ENCODE assay signal across 11 mouse cellular contexts in genomic region chr12:84209093-84209492, GRCm38 (mm10).
"Had no signal": no experiment of that assay in that cellular context is flagged by ENCODE, and none has a peak within 500 bp of the region (broad histone marks: within the 10 kb centered on the region; RNA-seq: fewer than 3 reads in every experiment).

No protein-coding gene starts in this region.

- ATAC-seq: midbrain, embryonic 13.5 days had no signal

- DNase-seq: kidney, adult 11 months; kidney, adult 9 months; left cerebral cortex, postnatal 4 days; lung, adult 18-20 months; right cerebral cortex, adult 18-20 months; right cerebral cortex, postnatal 25 days had no signal

- H3K9me3 ChIP-seq: limb, embryonic 13.5 days; midbrain, embryonic 13.5 days; neural tube, embryonic 15.5 days; stomach, embryonic 15.5 days had no signal

- H3K4me3 ChIP-seq: limb, embryonic 13.5 days; midbrain, embryonic 13.5 days; neural tube, embryonic 15.5 days; stomach, embryonic 15.5 days had no signal

- H3K27me3 ChIP-seq: limb, embryonic 13.5 days; midbrain, embryonic 13.5 days; stomach, embryonic 15.5 days had no signal

- H3K4me2 ChIP-seq: limb, embryonic 13.5 days; liver, embryonic 11.5 days; midbrain, embryonic 13.5 days; neural tube, embryonic 15.5 days; stomach, embryonic 15.5 days had no signal

- H3K27ac ChIP-seq: limb, embryonic 13.5 days; midbrain, embryonic 13.5 days; neural tube, embryonic 15.5 days; stomach, embryonic 15.5 days had no signal

- H3K36me3 ChIP-seq: midbrain, embryonic 13.5 days; neural tube, embryonic 15.5 days; stomach, embryonic 15.5 days had no signal

- H3K9ac ChIP-seq: midbrain, embryonic 13.5 days; neural tube, embryonic 15.5 days; stomach, embryonic 15.5 days had no signal
